Mouse (Mus musculus) gastrocnemius, adult 2 months (tissue): ENCODE data around the gene Slc29a3. TPM values are rescaled to one million over a fixed set of nuclear protein-coding genes. Genes with fewer than 3 reads are reported as not detected.

Source experiments
- DNase-seq: peaks from one replicate; pipeline ENCODE4 v3.0.0; 2022
- H3K27ac ChIP-seq: fragments of 200-600 bp; 2 replicates; pipeline ENCODE4 v1.8.1; 2022; ENCODE audit warnings: mild to moderate bottlenecking
- H3K4me3 ChIP-seq: fragments of 200-600 bp; 2 replicates; pipeline ENCODE4 v1.8.1; 2022; ENCODE audit warnings: mild to moderate bottlenecking, moderate library complexity
- CTCF ChIP-seq: fragments of 200-600 bp; IDR thresholded peaks from 2 replicates; pipeline ENCODE4 v1.8.1; 2022; ENCODE audit warnings: antibody characterized with exemption, mild to moderate bottlenecking, moderate library complexity
- intact Hi-C: fragments of 180-260 bp; cut with DNase I; formaldehyde crosslinking; loops from one replicate; pipeline ENCODE4 v1.15.1; 2025
- total RNA-seq, 2 experiments: library from RNA; stranded (reverse); gene quantifications; 2 replicates each; pipeline ENCODE4 v1.2.3; 2021

Gene Slc29a3
- total RNA-seq, 2 experiments from 2014 or later = 1.4 to 2.7 TPM

GRCm38 (mm10) chr10:60790912-60791311 lies 38.3 kb upstream of the Slc29a3 start:
- no peak for DNase-seq
- Histone ChIP-seq H3K27ac (no peak overlapping the region), H3K4me3 (no peak overlapping the region)
- intact Hi-C loops = no loop called here
- TF ChIP-seq CTCF = no peak

- H3K4me3 ChIP-seq = no peak overlapping the region
- intact Hi-C loops = no loop called here
- no peak overlapping the region for H3K27ac ChIP-seq
- DNase-seq = no peak
- TF ChIP-seq CTCF = no peak
These were observed 34.9 kb upstream of the Slc29a3 start for GRCm38 (mm10) chr10:60787303-60788074.

- no peak for DNase-seq
- TF ChIP-seq CTCF = no peak
- intact Hi-C loops = no loop called here
- Histone ChIP-seq H3K4me3 (no peak overlapping the region), H3K27ac (no peak overlapping the region)
These were observed 31.0 kb upstream of the Slc29a3 start for GRCm38 (mm10) chr10:60783608-60784007.

- DNase-seq = peak; percentile 80
- Histone ChIP-seq H3K4me3 (peak overlapping the region; percentile 9; the same call in 1 of the 2 replicates), H3K27ac (no peak overlapping the region)
- intact Hi-C loops = loop anchor here (1.0 to 5.0 kb wide), 3 partner anchors 52 to 288 kb away; partner anchors contain the start of gene Unc5b
- peak; percentile 97 for TF ChIP-seq CTCF
These were observed 27.0 kb upstream of the Slc29a3 start for GRCm38 (mm10) chr10:60779628-60780027.

- DNase-seq = no peak
- intact Hi-C loops = loop anchor here (5.0 kb wide), 1 partner anchor 289 kb away; no protein-coding TSS in a partner anchor
- Histone ChIP-seq H3K4me3 (no peak overlapping the region), H3K27ac (no peak overlapping the region)
- TF ChIP-seq CTCF = peak; percentile 69
These were observed 25.9 kb upstream of the Slc29a3 start for GRCm38 (mm10) chr10:60778542-60778941.

- DNase-seq = no peak
- Histone ChIP-seq H3K27ac (no peak overlapping the region), H3K4me3 (no peak overlapping the region)
- TF ChIP-seq CTCF = peak; percentile 59
- intact Hi-C loops = loop anchor here (5.0 kb wide), 1 partner anchor 292 kb away; no protein-coding TSS in a partner anchor
These were observed 22.9 kb upstream of the Slc29a3 start for GRCm38 (mm10) chr10:60775473-60775872.

GRCm38 (mm10) chr10:60774616-60775015 lies 22.0 kb upstream of the Slc29a3 start:
- H3K4me3 ChIP-seq = no peak overlapping the region
- no peak for DNase-seq
- no peak overlapping the region for H3K27ac ChIP-seq
- intact Hi-C loops = loop anchor here (5.0 kb wide), 1 partner anchor 293 kb away; no protein-coding TSS in a partner anchor
- no peak for TF ChIP-seq CTCF

- DNase-seq = no peak
- no peak for TF ChIP-seq CTCF
- H3K4me3 ChIP-seq = no peak overlapping the region
- intact Hi-C loops = no loop called here
- no peak overlapping the region for H3K27ac ChIP-seq
These were observed 18.3 kb upstream of the Slc29a3 start for GRCm38 (mm10) chr10:60770855-60771254.

- no peak for DNase-seq
- Histone ChIP-seq H3K4me3 (no peak overlapping the region), H3K27ac (no peak overlapping the region)
- intact Hi-C loops = no loop called here
- no peak for TF ChIP-seq CTCF
These were observed 16.0 kb upstream of the Slc29a3 start for GRCm38 (mm10) chr10:60768614-60769013.

GRCm38 (mm10) chr10:60767400-60767799 lies 14.8 kb upstream of the Slc29a3 start:
- H3K4me3 ChIP-seq = no peak overlapping the region
- no peak for TF ChIP-seq CTCF
- DNase-seq = no peak
- intact Hi-C loops = no loop called here
- H3K27ac ChIP-seq = no peak overlapping the region

- intact Hi-C loops = no loop called here
- no peak overlapping the region for H3K4me3 ChIP-seq
- no peak for DNase-seq
- H3K27ac ChIP-seq = no peak overlapping the region
- no peak for TF ChIP-seq CTCF
These were observed 9.5 kb upstream of the Slc29a3 start for GRCm38 (mm10) chr10:60762126-60762525.

- Histone ChIP-seq H3K4me3 (no peak overlapping the region), H3K27ac (no peak overlapping the region)
- DNase-seq = peak; percentile 93
- intact Hi-C loops = no loop called here
- peak; percentile 96 for TF ChIP-seq CTCF
These were observed 7.8 kb upstream of the Slc29a3 start for GRCm38 (mm10) chr10:60760377-60760776.

GRCm38 (mm10) chr10:60756992-60757391 lies 4.4 kb upstream of the Slc29a3 start:
- peak; percentile 81 for TF ChIP-seq CTCF
- DNase-seq = peak; percentile 66
- no peak overlapping the region for H3K4me3 ChIP-seq
- intact Hi-C loops = loop anchor here (1.0 to 5.0 kb wide), 3 partner anchors 227 to 455 kb away; no protein-coding TSS in a partner anchor
- H3K27ac ChIP-seq = no peak overlapping the region
